Mouse (Mus musculus) E14TG2a.4 (cell line): ENCODE results near the gene Zfpm1.

Experiments used
- H3K27me3 ChIP-seq: 2 replicates; pipeline ENCODE4 v1.6.1; 2014; ENCODE audit warnings: low read length, control low read depth; ENCODE audit not compliant: insufficient read depth
- H3K36me3 ChIP-seq: 2 replicates; pipeline ENCODE4 v1.6.1; 2014; ENCODE audit warnings: low read length, control low read depth; ENCODE audit not compliant: insufficient read depth
- H3K4me1 ChIP-seq: replicated peaks from 2 replicates; pipeline ENCODE4 v1.6.1; 2014; ENCODE audit warnings: low read depth, low read length, control low read depth
- H3K4me3 ChIP-seq: replicated peaks from 2 replicates; pipeline ENCODE4 v1.5.1; 2014; ENCODE audit warnings: mild to moderate bottlenecking, low read length
- H3K9me3 ChIP-seq: 2 replicates; pipeline ENCODE4 v1.6.1; 2014; ENCODE audit warnings: low read length, control low read depth
- CTCF ChIP-seq: conservative IDR thresholded peaks from 2 replicates; pipeline ENCODE4 v1.5.1; 2014; ENCODE audit warnings: low read length
- NANOG ChIP-seq: IDR thresholded peaks from 2 replicates; pipeline ENCODE4 v1.6.1; 2014; ENCODE audit warnings: borderline replicate concordance, low read length, mixed read lengths
- POU5F1 ChIP-seq: IDR thresholded peaks from 2 replicates; pipeline ENCODE4 v1.6.1; 2014; ENCODE audit warnings: low read length, borderline replicate concordance

Gene Zfpm1

DNA sequence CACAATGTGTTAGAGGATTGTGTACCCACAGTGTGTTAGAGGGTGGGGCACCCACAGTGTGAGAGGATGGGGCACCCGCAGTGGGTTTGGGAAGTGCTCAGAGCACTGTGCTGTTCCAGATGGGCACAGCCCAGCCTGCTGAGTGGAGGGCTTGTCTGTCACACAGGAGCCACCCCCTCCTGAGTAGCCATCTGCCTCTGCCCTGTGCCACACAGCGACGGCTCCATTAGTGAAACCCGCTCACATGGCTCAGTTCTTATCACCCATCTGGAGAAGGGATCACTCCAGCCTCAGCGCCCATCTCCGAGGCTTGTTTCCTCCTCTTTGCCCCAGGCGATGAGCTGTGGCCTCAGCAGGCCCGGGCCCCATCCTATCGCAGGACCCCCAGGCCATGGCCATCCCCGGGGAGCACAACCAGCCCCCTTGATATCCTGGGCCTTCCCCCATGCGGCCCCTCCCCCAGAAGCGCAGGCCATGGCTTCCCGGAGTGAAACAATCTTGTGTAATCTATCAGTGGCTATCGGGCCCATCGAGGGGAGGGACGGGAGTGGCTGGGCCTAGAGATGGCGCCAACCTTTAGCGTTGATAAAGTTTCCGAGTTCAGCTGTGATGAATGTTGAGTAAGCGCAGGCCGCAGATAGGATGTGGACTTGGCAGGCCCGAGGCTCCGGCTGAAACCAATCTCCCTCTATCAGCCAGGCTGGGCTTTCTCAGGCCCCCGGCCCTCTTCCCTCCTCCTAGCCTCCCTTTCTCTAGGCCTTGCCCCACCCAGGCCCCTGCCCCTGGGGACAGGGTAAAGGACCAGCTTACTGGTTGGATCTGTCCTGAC, 14.4 kb downstream of the Zfpm1 start:
- TF ChIP-seq NANOG, result no peak
- TF ChIP-seq POU5F1, result no peak
- TF ChIP-seq CTCF, result no peak
- Histone ChIP-seq H3K4me3 (peak overlapping the region; percentile 43), H3K9me3 (no peaks in the 10 kb centered on the region), H3K36me3 (no peaks in the 10 kb centered on the region), H3K27me3 (peaks cover 10% of the 10 kb centered on the region; the same call in 1 of the 2 replicates), H3K4me1 (peaks cover 40% of the 10 kb centered on the region)

DNA sequence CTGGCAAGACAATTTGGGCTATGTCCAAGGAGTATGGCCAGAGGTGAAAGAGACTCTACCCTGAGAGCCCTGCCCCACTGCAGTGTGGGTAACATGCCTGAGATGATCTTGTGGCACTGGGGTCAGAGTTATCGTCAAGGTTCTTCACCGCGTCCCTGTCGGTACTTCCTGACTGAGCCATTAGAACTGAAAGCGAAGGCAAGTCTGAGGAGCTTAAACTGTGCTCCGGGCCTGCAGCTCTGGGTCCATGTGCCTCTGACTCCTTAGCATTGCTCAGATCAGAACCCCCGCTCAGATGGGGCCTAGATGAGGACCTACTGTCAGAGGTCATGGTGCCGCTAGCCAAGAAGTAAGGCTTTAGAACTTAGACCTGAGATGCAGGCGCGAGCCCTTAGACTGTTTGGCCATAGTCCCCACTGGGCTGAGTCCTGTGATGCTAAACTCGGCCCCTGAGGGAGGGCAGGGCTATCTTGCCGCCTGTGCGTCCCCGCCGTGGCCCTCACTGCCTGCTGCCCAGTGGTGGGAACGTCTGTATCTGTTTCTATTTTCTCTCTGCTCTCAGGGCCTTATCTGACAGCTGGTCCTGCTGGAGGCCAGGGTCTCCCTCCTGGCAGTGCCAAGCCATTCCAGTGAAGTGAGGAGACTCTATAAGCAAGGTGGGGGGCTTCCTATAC, 17.8 kb downstream of the Zfpm1 start:
- TF ChIP-seq POU5F1 (no peak), CTCF (no peak), NANOG (no peak)

GRCm38 (mm10) chr8:122301081-122301480, 19.1 kb downstream of the Zfpm1 start:
- Histone ChIP-seq H3K27me3 (peaks cover 9% of the 10 kb centered on the region; the same call in 1 of the 2 replicates), H3K9me3 (no peaks in the 10 kb centered on the region), H3K4me1 (peaks cover 42% of the 10 kb centered on the region), H3K4me3 (no peak overlapping the region), H3K36me3 (no peaks in the 10 kb centered on the region)
- TF ChIP-seq NANOG (no peak), CTCF (no peak), POU5F1 (no peak)

More for the DNA sequence above, 17.8 kb downstream of the Zfpm1 start:
- Histone ChIP-seq H3K9me3 (no peaks in the 10 kb centered on the region), H3K36me3 (no peaks in the 10 kb centered on the region), H3K4me3 (no peak overlapping the region), H3K27me3 (peaks cover 15% of the 10 kb centered on the region; the same call in 1 of the 2 replicates), H3K4me1 (peaks cover 50% of the 10 kb centered on the region)

- Histone ChIP-seq H3K9me3 (no peaks in the 10 kb centered on the region), H3K36me3 (no peaks in the 10 kb centered on the region), H3K4me3 (no peak overlapping the region), H3K4me1 (peaks cover 41% of the 10 kb centered on the region), H3K27me3 (peaks cover 9% of the 10 kb centered on the region; the same call in 1 of the 2 replicates)
- no peak for TF ChIP-seq NANOG
- no peak for TF ChIP-seq CTCF
- TF ChIP-seq POU5F1, result no peak
Measured at GRCm38 (mm10) chr8:122301866-122302265, 19.9 kb downstream of the Zfpm1 start.

GRCm38 (mm10) chr8:122303451-122303850, 21.5 kb downstream of the Zfpm1 start:
- Histone ChIP-seq H3K4me3 (no peak overlapping the region), H3K27me3 (0 out of 2 replicates have a peak, but pooled peaks cover 4% of the 10 kb centered on the region), H3K4me1 (peaks cover 47% of the 10 kb centered on the region), H3K36me3 (peaks cover 5% of the 10 kb centered on the region; the same call in 1 of the 2 replicates), H3K9me3 (no peaks in the 10 kb centered on the region)
- TF ChIP-seq POU5F1, result no peak
- TF ChIP-seq CTCF, result no peak
- TF ChIP-seq NANOG, result no peak

DNA sequence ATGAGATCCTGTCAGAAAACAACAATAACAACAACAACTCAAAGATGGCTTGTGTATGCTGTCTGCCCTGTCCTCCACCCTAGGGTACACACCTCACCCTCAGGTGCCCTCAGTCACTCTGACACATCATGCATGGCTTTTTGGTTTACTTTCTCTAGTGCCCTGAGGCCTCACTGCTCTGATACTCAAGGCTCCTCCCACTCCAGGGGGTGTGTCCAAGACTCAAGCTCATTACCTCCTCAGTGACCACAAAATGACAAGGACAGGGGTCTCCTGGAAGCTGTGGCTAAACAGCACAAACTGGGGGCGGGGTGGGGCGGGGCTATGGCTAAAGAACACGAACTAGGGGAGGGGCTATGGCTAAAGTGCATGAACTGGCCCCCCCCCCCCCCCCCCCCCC, 22.1 kb downstream of the Zfpm1 start:
- Histone ChIP-seq H3K4me1 (peaks cover 47% of the 10 kb centered on the region), H3K36me3 (peaks cover 5% of the 10 kb centered on the region; the same call in 1 of the 2 replicates), H3K4me3 (no peak overlapping the region), H3K27me3 (0 out of 2 replicates have a peak, but pooled peaks cover 4% of the 10 kb centered on the region), H3K9me3 (no peaks in the 10 kb centered on the region)
- TF ChIP-seq CTCF (no peak), POU5F1 (no peak), NANOG (no peak)

DNA sequence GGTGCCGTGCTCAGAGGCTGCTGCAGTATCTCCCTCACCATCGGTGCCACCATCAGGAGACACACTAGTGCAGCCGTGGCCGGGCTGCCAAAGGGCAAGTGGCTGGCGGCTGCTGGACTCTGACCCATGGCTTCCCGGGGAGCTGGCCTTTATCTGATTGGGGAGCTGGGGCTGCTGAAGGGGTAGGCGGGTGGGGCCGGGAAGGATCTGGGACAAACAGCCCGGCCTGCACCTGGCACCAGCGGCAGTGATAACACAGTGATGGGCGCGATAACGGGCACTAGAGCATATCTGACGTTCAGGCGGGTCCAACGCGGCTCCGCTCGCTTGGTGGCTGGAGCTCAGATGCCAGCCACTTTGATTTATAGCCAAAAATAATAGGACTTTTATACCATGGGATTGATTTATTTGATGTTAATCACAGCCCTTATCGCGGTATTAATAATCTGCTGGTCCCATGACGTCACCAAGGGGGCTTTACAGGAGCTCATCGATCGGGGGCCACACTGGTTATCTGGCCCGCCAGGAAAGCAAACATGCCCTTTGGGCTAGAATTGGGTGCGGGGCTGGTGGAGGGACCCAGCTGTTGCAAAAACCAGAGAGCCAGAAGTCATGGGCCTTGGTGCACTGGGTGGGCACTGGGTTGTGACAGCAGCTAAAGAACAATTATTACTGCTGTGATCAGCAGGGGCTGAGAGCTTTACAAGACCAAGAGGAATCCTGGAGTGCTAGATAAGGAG, 24.9 kb downstream of the Zfpm1 start:
- TF ChIP-seq POU5F1, result no peak
- TF ChIP-seq NANOG, result no peak
- no peak for TF ChIP-seq CTCF
- Histone ChIP-seq H3K4me1 (peaks cover 45% of the 10 kb centered on the region), H3K27me3 (0 out of 2 replicates have a peak, but pooled peaks cover 4% of the 10 kb centered on the region), H3K9me3 (no peaks in the 10 kb centered on the region), H3K4me3 (peak overlapping the region; percentile 61), H3K36me3 (peaks cover 5% of the 10 kb centered on the region; the same call in 1 of the 2 replicates)
